Mouse (Mus musculus) heart, postnatal 25 days (tissue): ENCODE data around the gene Batf2. TPM values are rescaled to one million over a fixed set of nuclear protein-coding genes. Genes with fewer than 3 reads are reported as not detected.

Source experiments
- DNase-seq: peaks from one replicate; pipeline ENCODE4 v3.0.0; 2022; ENCODE audit warnings: low spot score
- intact Hi-C: fragments of 180-260 bp; cut with DNase I; formaldehyde crosslinking; loops from one replicate; pipeline ENCODE4 v1.15.1; 2025
- total RNA-seq, 2 experiments: library from RNA; stranded (reverse); gene quantifications; 2 replicates each; pipeline ENCODE4 v1.2.3; 2021

Batf2 gene
- total RNA-seq, 2 experiments from 2014 or later, result 0.78 to 0.87 TPM

DNA sequence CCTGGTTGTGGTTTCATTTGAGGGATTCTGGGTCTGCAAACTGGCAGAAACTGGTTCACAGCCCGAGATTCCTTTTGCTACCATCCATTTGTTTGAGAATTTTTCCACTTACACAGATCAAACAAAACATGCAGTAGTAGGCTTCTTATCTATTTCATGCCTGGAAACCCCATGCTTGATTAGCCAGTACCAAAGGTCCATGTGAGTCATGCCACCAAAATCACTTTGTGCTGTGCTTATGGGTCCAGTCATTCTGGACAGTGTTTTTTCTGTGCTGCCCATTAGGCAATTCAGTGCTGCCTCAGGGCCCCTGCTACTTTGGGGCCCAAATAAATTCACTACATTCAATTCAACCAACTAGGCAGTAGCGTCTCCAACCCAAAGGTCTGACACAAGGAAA, 63.5 kb downstream of the Batf2 start:
- intact Hi-C loops, result no loop called here

DNA sequence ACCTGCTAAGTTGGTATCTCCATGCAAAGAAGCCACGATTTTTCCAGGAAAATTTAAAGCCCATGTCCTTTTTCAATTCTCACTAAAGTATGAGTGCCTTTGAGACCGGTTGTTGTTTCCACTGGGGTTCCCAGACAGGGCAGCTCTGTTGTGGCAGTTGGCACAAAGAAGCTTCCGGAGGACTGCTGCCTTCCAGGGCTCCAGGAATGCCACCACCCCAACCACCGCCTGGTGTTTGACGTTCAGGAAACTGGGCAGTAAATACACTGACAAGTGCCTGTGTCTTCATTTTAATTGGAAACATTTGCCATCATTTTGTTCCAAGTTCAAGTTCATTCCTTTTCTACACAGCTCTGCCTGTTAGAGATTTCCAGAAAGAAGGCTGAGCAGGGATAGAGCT, 65.9 kb downstream of the Batf2 start:
- intact Hi-C loops, result no loop called here
- DNase-seq, result no peak

More for the DNA sequence above, 63.5 kb downstream of the Batf2 start:
- DNase-seq, result no peak

DNA sequence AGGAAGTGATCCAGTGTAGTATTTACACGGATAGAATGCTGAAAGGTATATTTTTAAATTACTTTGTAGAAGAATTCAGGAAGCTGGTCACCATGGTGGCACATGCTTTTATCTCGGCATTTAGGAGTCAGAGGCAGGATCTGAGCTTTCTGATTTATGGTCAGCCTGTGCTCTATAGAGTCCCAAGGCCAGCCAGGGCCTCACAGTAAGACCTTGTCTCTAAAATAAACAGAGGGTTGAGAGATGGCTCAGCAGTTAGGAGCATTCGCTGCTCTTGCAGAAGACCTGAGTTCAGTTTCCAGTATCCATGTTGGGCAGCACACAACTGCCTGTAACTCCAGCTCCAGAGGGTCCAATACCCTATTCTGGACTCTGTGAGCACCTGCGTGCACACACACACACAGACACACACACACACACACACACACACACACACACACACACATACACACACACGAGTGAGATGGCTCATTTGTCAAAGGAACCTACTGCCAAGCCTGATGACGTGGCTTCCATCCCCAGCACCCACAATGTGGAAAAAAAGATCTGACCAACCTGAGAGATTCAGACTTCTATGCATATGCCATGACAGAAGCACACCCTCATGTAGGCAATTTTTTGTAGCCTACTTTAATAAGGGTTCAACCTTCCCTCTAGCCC, 75.4 kb downstream of the Batf2 start:
- DNase-seq, result no peak
- intact Hi-C loops, result no loop called here

DNA sequence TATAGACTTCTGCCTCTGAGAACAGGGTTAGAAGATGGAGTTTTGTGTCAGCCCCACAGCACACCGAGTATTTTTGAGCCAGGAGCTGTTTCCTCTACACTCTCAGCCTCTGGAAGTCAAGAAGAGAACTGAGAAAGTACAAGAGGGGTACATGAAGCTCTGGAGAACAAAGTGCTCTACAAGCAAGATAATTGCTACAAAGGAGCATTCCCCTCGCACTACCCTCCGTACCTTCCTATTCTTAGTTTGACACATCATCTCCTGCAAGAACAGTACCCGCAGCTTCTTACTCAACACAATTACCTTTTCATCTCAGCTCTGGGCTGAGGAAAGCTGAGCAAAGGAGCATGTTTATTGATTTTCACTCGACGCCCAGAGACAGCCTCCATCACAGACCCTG, 77.8 kb downstream of the Batf2 start:
- no peak for DNase-seq
- intact Hi-C loops, result no loop called here

Other genes starting within 250 kb of the Batf2 start
- under 1 TPM; 0.22 to 0.68 TPM for gene Tigd3, start 246.8 kb upstream of the Batf2 start, total RNA-seq
- 10 to 100 TPM; 87.4 to 96.1 TPM for gene Dpf2, start 228.0 kb upstream of the Batf2 start, total RNA-seq
- gene Cdc42ep2, start 216.2 kb upstream of the Batf2 start, total RNA-seq, result 1 to 10 TPM; 9.1 to 9.8 TPM
- 10 to 100 TPM in 1 of 2 experiments, 1 to 10 TPM in 1; 8.9 to 11.2 TPM for gene Pola2, start 176.8 kb upstream of the Batf2 start, total RNA-seq
- not detected for gene Slc22a20, start 154.8 kb upstream of the Batf2 start, total RNA-seq
- 10 to 100 TPM; 27.5 to 32.8 TPM for gene Capn1, start 125.1 kb upstream of the Batf2 start, total RNA-seq
- 10 to 100 TPM; 20.6 to 22.4 TPM for gene Syvn1, start 94.4 kb upstream of the Batf2 start, total RNA-seq
- gene Mrpl49, start 83.2 kb upstream of the Batf2 start, total RNA-seq, result 10 to 100 TPM; 39.0 to 39.2 TPM
- 100 to 1,000 TPM; 499 to 563 TPM for gene Fau, start 83.1 kb upstream of the Batf2 start, total RNA-seq
- gene Znhit2, start 79.8 kb upstream of the Batf2 start, total RNA-seq, result 10 to 100 TPM; 11.9 to 12.4 TPM
- gene Tm7sf2, start 72.6 kb upstream of the Batf2 start, total RNA-seq, result 1 to 10 TPM; 4.2 to 5.1 TPM
- 10 to 100 TPM; 23.0 to 25.3 TPM for gene Vps51, start 63.8 kb upstream of the Batf2 start, total RNA-seq
- gene Tmem262, start 61.0 kb upstream of the Batf2 start, total RNA-seq, result not detected
- not detected for gene Gm28374, start 58.7 kb upstream of the Batf2 start, total RNA-seq
- gene Zfpl1, start 56.0 kb upstream of the Batf2 start, total RNA-seq, result 10 to 100 TPM; 16.4 to 19.4 TPM
- gene Cdca5, start 56.0 kb upstream of the Batf2 start, total RNA-seq, result under 1 TPM; 0.21 to 0.42 TPM
- gene AC131692.1, start 46.6 kb upstream of the Batf2 start, total RNA-seq, result not detected
- not detected for gene Naaladl1, start 35.2 kb upstream of the Batf2 start, total RNA-seq
- 1 to 10 TPM; 7.9 to 8.5 TPM for gene Sac3d1, start 22.3 kb upstream of the Batf2 start, total RNA-seq
- gene Snx15, start 12.7 kb upstream of the Batf2 start, total RNA-seq, result 10 to 100 TPM; 13.7 to 15.1 TPM
- 10 to 100 TPM; 54.4 to 58.4 TPM for gene Arl2, start 565 bp downstream of the Batf2 start, total RNA-seq
- not detected for gene Majin, start 43.4 kb downstream of the Batf2 start, total RNA-seq
- gene Gpha2, start 85.4 kb downstream of the Batf2 start, total RNA-seq, result not detected
- gene Ppp2r5b, start 94.9 kb downstream of the Batf2 start, total RNA-seq, result 10 to 100 TPM; 33.6 to 38.0 TPM
- 10 to 100 TPM; 22.0 to 22.2 TPM for gene Atg2a, start 100.7 kb downstream of the Batf2 start, total RNA-seq
- gene Ehd1, start 135.7 kb downstream of the Batf2 start, total RNA-seq, result 100 to 1,000 TPM; 119 to 139 TPM
- gene Cdc42bpg, start 165.5 kb downstream of the Batf2 start, total RNA-seq, result 10 to 100 TPM in 1 of 2 experiments, 1 to 10 TPM in 1; 9.4 to 12.0 TPM
- gene Men1, start 194.0 kb downstream of the Batf2 start, total RNA-seq, result 10 to 100 TPM; 12.4 to 14.5 TPM
- 10 to 100 TPM; 42.6 to 44.3 TPM for gene Map4k2, start 200.2 kb downstream of the Batf2 start, total RNA-seq
- gene Sf1, start 222.7 kb downstream of the Batf2 start, total RNA-seq, result 10 to 100 TPM; 76.1 to 88.8 TPM
- 1,000 to 10,000 TPM; 1,128 to 1,145 TPM for gene Pygm, start 243.4 kb downstream of the Batf2 start, total RNA-seq